Mouse (Mus musculus) heart, adult 2 months (tissue): ENCODE results near the gene Ube2o. TPM values are rescaled to one million over a fixed set of nuclear protein-coding genes. Genes with fewer than 3 reads are reported as not detected.

Experiments
- DNase-seq, 2 experiments: peaks; one replicate each; pipeline ENCODE4 v3.0.0; 2021
- H3K27ac ChIP-seq: fragments of 200-600 bp; 2 replicates; pipeline ENCODE4 v1.8.1; 2022
- H3K27me3 ChIP-seq: fragments of 200-500 bp; 2 replicates; pipeline ENCODE4 v1.6.1; 2012; ENCODE audit warnings: mild to moderate bottlenecking, low read length, inconsistent platforms, mixed read lengths; ENCODE audit not compliant: control insufficient read depth, insufficient read depth
- H3K36me3 ChIP-seq: fragments of 200-500 bp; 2 replicates; pipeline ENCODE4 v1.6.1; 2012; ENCODE audit warnings: low read length, inconsistent platforms; ENCODE audit not compliant: control insufficient read depth, insufficient read depth
- H3K4me1 ChIP-seq: fragments of 200-500 bp; 2 replicates; pipeline ENCODE4 v1.6.1; 2011; ENCODE audit warnings: low read length; ENCODE audit not compliant: control insufficient read depth, insufficient read depth
- H3K4me3 ChIP-seq: fragments of 200-600 bp; 2 replicates; pipeline ENCODE4 v1.8.1; 2022
- H3K79me2 ChIP-seq: fragments of 200-500 bp; replicated peaks from 2 replicates; pipeline ENCODE4 v1.6.1; 2012; ENCODE audit warnings: mild to moderate bottlenecking, inconsistent platforms, low read length, moderate library complexity, mixed read lengths; ENCODE audit not compliant: control insufficient read depth, insufficient read depth
- H3K9ac ChIP-seq: fragments of 200-500 bp; 2 replicates; pipeline ENCODE4 v1.6.1; 2012; ENCODE audit warnings: low read depth, mild to moderate bottlenecking, control low read depth, inconsistent platforms, low read length, mixed read lengths
- CTCF ChIP-seq: fragments of 200-600 bp; IDR thresholded peaks from 2 replicates; pipeline ENCODE4 v1.8.1; 2022; ENCODE audit warnings: antibody characterized with exemption, mild to moderate bottlenecking, moderate library complexity
- EP300 ChIP-seq: fragments of 200-500 bp; IDR thresholded peaks from 2 replicates; pipeline ENCODE4 v1.6.1; 2011; ENCODE audit warnings: low read depth, low read length, control low read depth; ENCODE audit not compliant: insufficient read depth
- POLR2A ChIP-seq: fragments of 200-500 bp; IDR thresholded peaks from 2 replicates; pipeline ENCODE4 v1.6.1; 2011; ENCODE audit warnings: mild to moderate bottlenecking, low read depth, low read length, control low read depth; ENCODE audit not compliant: insufficient read depth
- WGBS: fragments of 180-500 bp; shearing (Covaris S2); methylation state at CpG from one replicate; pipeline ENCODE4 v1.1.7; 2018; 5-methylcytosine and 5-hydroxymethylcytosine counted together
- intact Hi-C: fragments of 180-260 bp; cut with DNase I; formaldehyde crosslinking; loops from one replicate; pipeline ENCODE4 v1.15.1; 2025
- polyA plus RNA-seq: library from polyadenylated mRNA; depleted of rRNA; stranded (reverse); fragments of >200 nt; gene quantifications from 2 replicates; pipeline ENCODE4 v1.2.3, GENCODE M21; 2012
- total RNA-seq, 2 experiments: library from RNA; stranded (reverse); gene quantifications; 2 replicates each; pipeline ENCODE4 v1.2.3; 2021

Gene Ube2o
- total and polyA plus RNA-seq, 3 experiments, result 24.8 to 36.3 (median 26.4) TPM

GRCm38 (mm10) chr11:116531371-116532191, 49.7 kb downstream of the Ube2o start:
- H3K9ac ChIP-seq, result 0 out of 2 replicates have a peak overlapping the region, but pooled peaks have one; percentile 34
- H3K79me2 ChIP-seq, result no peaks in the 10 kb centered on the region
- no peaks in the 10 kb centered on the region for H3K36me3 ChIP-seq
- peak overlapping the region; percentile 62 for H3K4me3 ChIP-seq
- H3K27me3 ChIP-seq, result peaks cover 4% of the 10 kb centered on the region
- no peak for TF ChIP-seq EP300
- no peak for TF ChIP-seq CTCF
- TF ChIP-seq POLR2A, result no peak
- WGBS, result 2% methylated on average over 48 of the region's 48 CpGs
- intact Hi-C loops, result loop anchor here (5.0 kb wide), 1 partner anchor 39 kb away; the partner anchor contains the start of gene Prpsap1
- no peaks in the 10 kb centered on the region; the same call in 1 of the 2 replicates for H3K4me1 ChIP-seq
- DNase-seq, result peak; percentile 38 to 46
- H3K27ac ChIP-seq, result no peak overlapping the region

- intact Hi-C loops, result loop anchor here (5.0 kb wide), 1 partner anchor 38 kb away; the partner anchor contains the start of gene Prpsap1
- DNase-seq, result no peak
- H3K27me3 ChIP-seq, result peaks cover 4% of the 10 kb centered on the region
- H3K9ac ChIP-seq, result 0 out of 2 replicates have a peak within 1 kb of the TSS, but pooled peaks have one; percentile 34
- no peak within 1 kb of the TSS for H3K27ac ChIP-seq
- no peaks in the 10 kb centered on the region for H3K36me3 ChIP-seq
- TF ChIP-seq CTCF (no peak), POLR2A (no peak), EP300 (no peak)
- no peaks in the 10 kb centered on the region; the same call in 1 of the 2 replicates for H3K4me1 ChIP-seq
- WGBS, result 68% methylated on average over 11 of the region's 11 CpGs
- peak within 1 kb of the TSS; percentile 62 for H3K4me3 ChIP-seq
- no peaks in the 10 kb centered on the region for H3K79me2 ChIP-seq
These were observed 50.8 kb downstream of the Ube2o start, which contains the start of gene Sphk1 for GRCm38 (mm10) chr11:116530187-116531147. TSS of gene Sphk1 (plus strand) at chr11:116530925.

- 87% methylated on average over 8 of the region's 8 CpGs for WGBS
- TF ChIP-seq CTCF (no peak), POLR2A (no peak), EP300 (no peak)
These were observed 52.5 kb downstream of the Ube2o start for GRCm38 (mm10) chr11:116528636-116529320.

GRCm38 (mm10) chr11:116523699-116524189, 57.5 kb downstream of the Ube2o start:
- no peaks in the 10 kb centered on the region for H3K36me3 ChIP-seq
- H3K4me3 ChIP-seq, result no peak overlapping the region
- no peak overlapping the region for H3K9ac ChIP-seq

More at GRCm38 (mm10) chr11:116528636-116529320, 52.5 kb downstream of the Ube2o start:
- Histone ChIP-seq H3K36me3 (no peaks in the 10 kb centered on the region), H3K27me3 (peaks cover 4% of the 10 kb centered on the region), H3K9ac (no peak overlapping the region), H3K27ac (no peak overlapping the region), H3K4me1 (peaks cover 6% of the 10 kb centered on the region), H3K79me2 (no peaks in the 10 kb centered on the region), H3K4me3 (no peak overlapping the region)
- no peak for DNase-seq
- intact Hi-C loops, result no loop called here

More at GRCm38 (mm10) chr11:116523699-116524189, 57.5 kb downstream of the Ube2o start:
- WGBS, result 23% methylated on average over 5 of the region's 5 CpGs
- Histone ChIP-seq H3K27me3 (no peaks in the 10 kb centered on the region), H3K27ac (peak overlapping the region; percentile 71), H3K79me2 (no peaks in the 10 kb centered on the region), H3K4me1 (peaks cover 16% of the 10 kb centered on the region)
- peak; percentile 55 to 68 for DNase-seq
- TF ChIP-seq CTCF, result peak; percentile 35
- TF ChIP-seq POLR2A, result no peak
- peak; percentile 58; the same call in 1 of the 2 replicates for TF ChIP-seq EP300
- intact Hi-C loops, result no loop called here
